Mouse (Mus musculus) common myeloid progenitor, adult 5-6 weeks (primary cell): ENCODE measurements around the gene Tceanc2. TPM values are rescaled to one million over a fixed set of nuclear protein-coding genes. Genes with fewer than 3 reads are reported as not detected.
A peak's percentile ranks its signal among the peaks of the same experiment; 100 is the strongest.

Experiments used
- ATAC-seq: replicated peaks from 2 replicates; pipeline ENCODE4 v1.8.0; 2016; ENCODE audit warnings: low read depth, mild to moderate bottlenecking, moderate TSS enrichment, inconsistent platforms; ENCODE audit not compliant: poor library complexity, severe bottlenecking
- total RNA-seq: library from RNA; stranded (forward); fragments of 200-1000, 187-1606 nt; gene quantifications from 2 replicates; pipeline ENCODE4 v1.2.3, GENCODE M21; 2017

The Tceanc2 gene
- 25.0 and 37.2 TPM in 2 replicates for total RNA-seq

- peak; percentile 39 for ATAC-seq
Measured at GRCm38 (mm10) chr4:107178830-107179490, at the start of gene Tceanc2. TSS of gene Tceanc2 (minus strand) at chr4:107179116.

- ATAC-seq, result peak; percentile 50; the same call in 1 of the 2 replicates
Measured at GRCm38 (mm10) chr4:107226313-107226712, 47.4 kb upstream of the Tceanc2 start.

GRCm38 (mm10) chr4:107223225-107224204 lies 44.6 kb upstream of the Tceanc2 start:
- peak; percentile 57; the same call in 1 of the 2 replicates for ATAC-seq

- ATAC-seq, result no peak
Measured at GRCm38 (mm10) chr4:107221524-107221923, 42.6 kb upstream of the Tceanc2 start.

- peak; percentile 82 for ATAC-seq
Measured at GRCm38 (mm10) chr4:107217574-107217973, 38.7 kb upstream of the Tceanc2 start.

GRCm38 (mm10) chr4:107213279-107214011 lies 34.5 kb upstream of the Tceanc2 start:
- 0 out of 2 replicates have a peak, but pooled peaks have one; percentile 24 for ATAC-seq

- ATAC-seq, result no peak
Measured at GRCm38 (mm10) chr4:107211936-107212335, 33.0 kb upstream of the Tceanc2 start.

- ATAC-seq, result no peak
Measured at GRCm38 (mm10) chr4:107211465-107211864, 32.5 kb upstream of the Tceanc2 start.

- ATAC-seq, result peak; percentile 68
Measured at GRCm38 (mm10) chr4:107210483-107211097, 31.7 kb upstream of the Tceanc2 start.

GRCm38 (mm10) chr4:107208880-107209279 lies 30.0 kb upstream of the Tceanc2 start, which contains the start of gene Ldlrad1:
TSS of gene Ldlrad1 (plus strand) at chr4:107209180.
- no peak for ATAC-seq

- ATAC-seq, result no peak
Measured at GRCm38 (mm10) chr4:107207016-107207415, 28.1 kb upstream of the Tceanc2 start.

- no peak for ATAC-seq
Measured at GRCm38 (mm10) chr4:107203001-107203400, 24.1 kb upstream of the Tceanc2 start.

GRCm38 (mm10) chr4:107201779-107202178 lies 22.9 kb upstream of the Tceanc2 start:
- no peak for ATAC-seq

- ATAC-seq, result no peak
Measured at GRCm38 (mm10) chr4:107198072-107198471, 19.2 kb upstream of the Tceanc2 start.

GRCm38 (mm10) chr4:107196454-107196853 lies 17.5 kb upstream of the Tceanc2 start:
- ATAC-seq, result no peak

GRCm38 (mm10) chr4:107193841-107194240 lies 14.9 kb upstream of the Tceanc2 start:
- ATAC-seq, result 0 out of 2 replicates have a peak, but pooled peaks have one; percentile 39

- ATAC-seq, result no peak
Measured at GRCm38 (mm10) chr4:107185703-107186102, 6.8 kb upstream of the Tceanc2 start.

- ATAC-seq, result no peak
Measured at GRCm38 (mm10) chr4:107183203-107183602, 4.3 kb upstream of the Tceanc2 start.

GRCm38 (mm10) chr4:107182796-107183195 lies 3.9 kb upstream of the Tceanc2 start:
- ATAC-seq, result no peak

GRCm38 (mm10) chr4:107181866-107182265 lies 3.0 kb upstream of the Tceanc2 start:
- ATAC-seq, result no peak
